In the genomic region with DNA sequence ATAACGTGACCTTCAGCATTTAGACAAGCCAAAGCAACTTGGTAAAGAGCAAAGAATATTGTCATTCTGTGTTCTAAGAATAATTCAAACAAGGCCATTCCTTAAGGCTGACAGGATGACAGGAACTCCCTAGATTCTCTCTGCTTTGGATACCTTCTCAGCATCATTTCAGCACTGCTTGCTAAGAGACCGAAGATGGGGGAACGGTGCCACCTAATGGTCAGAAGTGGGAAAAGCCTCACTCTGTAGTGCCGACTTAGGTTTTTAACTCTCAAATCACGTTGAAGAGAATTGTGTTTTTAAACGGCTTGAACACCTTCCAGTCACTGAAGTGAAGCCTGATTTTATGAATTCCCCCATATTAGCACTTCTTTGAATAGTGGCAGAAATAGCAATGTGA, we compare ENCODE assay signal across 8 mouse cellular contexts.
A peak's percentile ranks its signal among the peaks of the same experiment; 100 is the strongest.
DNase-seq lines count a peak whose midpoint lies in the region; ATAC-seq and TF ChIP-seq lines count a peak whose summit lies in the region.

No protein-coding gene starts in this region.

- H3K27me3 ChIP-seq in Patski = peaks cover 28% of the 10 kb centered on the region
- H3K27me3 ChIP-seq in forebrain, embryonic 10.5 days (ENCODE audit: poor library complexity, severe bottlenecking) = no peaks in the 10 kb centered on the region
- H3K27me3 ChIP-seq in hindbrain, embryonic 15.5 days = no peaks in the 10 kb centered on the region

- WGBS in forebrain, embryonic 10.5 days = 11% methylated on average over 6 of the region's 6 CpGs
- 7% methylated on average over 6 of the region's 6 CpGs for WGBS in hindbrain, embryonic 15.5 days

- H3K9ac ChIP-seq in hindbrain, embryonic 15.5 days = no peak overlapping the region

- no peak for DNase-seq in Patski (ENCODE audit: low read depth, low spot score)
- DNase-seq in brain, embryonic 18.5 days (ENCODE audit: low read depth, low spot score) = peak; percentile 80
- DNase-seq in forebrain, embryonic 10.5 days (ENCODE audit: extremely low spot score, low spot score) = peak; percentile 58
- peak; percentile 85 to 88 for DNase-seq in layer of hippocampus, postnatal 10 days (ENCODE audit: low spot score in 2 of 2)
- peak; percentile 20 for DNase-seq in lung, postnatal 25 days (ENCODE audit: low spot score)
- DNase-seq in right cerebral cortex, adult 2 months (ENCODE audit: low spot score in 2 of 2) = peak; percentile 88 to 91

- peak; percentile 85 for TF ChIP-seq CTCF in Patski (IDR thresholded peaks at IDR 0.05)

- no peak overlapping the region for H3K4me3 ChIP-seq in forebrain, embryonic 10.5 days
- no peak overlapping the region for H3K4me3 ChIP-seq in hindbrain, embryonic 15.5 days

- POLR2A ChIA-PET in Patski (lab: Charles Lee) = no interaction called here

- in situ Hi-C loops in Patski (cut with MboI; ENCODE audit: low pct_unique_long_range_greater_than_20kb) = loop anchor here (25.0 kb wide), 2 partner anchors 1228 to 1328 kb away; no protein-coding TSS in a partner anchor

- no peak overlapping the region for H3K27ac ChIP-seq in forebrain, embryonic 10.5 days
- peak overlapping the region; percentile 54 for H3K27ac ChIP-seq in hindbrain, embryonic 15.5 days (replicated peaks)

- CTCF ChIA-PET in Patski (lab: Charles Lee) = no interaction called here

- H3K4me2 ChIP-seq in hindbrain, embryonic 15.5 days = no peak overlapping the region

- ATAC-seq in Patski = peak; percentile 87
- peak; percentile 86 for ATAC-seq in hindbrain, embryonic 15.5 days (ENCODE audit: low FRiP score, low read depth)
- no peak for ATAC-seq in inflammation-experienced regulatory T-cells, adult 6 months

- H3K36me3 ChIP-seq in forebrain, embryonic 10.5 days (replicated peaks) = no peaks in the 10 kb centered on the region
- H3K36me3 ChIP-seq in hindbrain, embryonic 15.5 days = no peaks in the 10 kb centered on the region

- no peaks in the 10 kb centered on the region for H3K9me3 ChIP-seq in forebrain, embryonic 10.5 days
- H3K9me3 ChIP-seq in hindbrain, embryonic 15.5 days = no peaks in the 10 kb centered on the region

- H3K4me1 ChIP-seq in forebrain, embryonic 10.5 days = no peaks in the 10 kb centered on the region
- peaks cover 16% of the 10 kb centered on the region for H3K4me1 ChIP-seq in hindbrain, embryonic 15.5 days (replicated peaks)
